Mouse (Mus musculus): ENCODE measurements around the gene Abhd17c. TPM values are rescaled to one million over a fixed set of nuclear protein-coding genes. Genes with fewer than 3 reads are reported as not detected.
A peak's percentile ranks its signal among the peaks of the same experiment; 100 is the strongest.

The Abhd17c gene
- polyA plus RNA-seq, 1 experiment from 2014 or later, result 36.4 TPM

- Histone ChIP-seq H3K27me3 (ENCODE audit: insufficient read depth, low read length) (no peaks in the 10 kb centered on the region), H3K36me3 (replicated peaks; ENCODE audit: insufficient read depth, low read length) (0 out of 2 replicates have a peak, but pooled peaks cover 3% of the 10 kb centered on the region), H3K4me1 (ENCODE audit: insufficient read depth) (peaks cover 49% of the 10 kb centered on the region), H3K9me3 (ENCODE audit: low read length) (no peaks in the 10 kb centered on the region), H3K27ac (ENCODE audit: low read depth) (peak overlapping the region; percentile 76), H3K4me2 (ENCODE audit: low read depth, low read length) (no peak overlapping the region), H3K4me3 (ENCODE audit: low read depth, low read length) (no peak overlapping the region), H3K9ac (replicated peaks) (no peak overlapping the region)
- TF ChIP-seq CTCF (IDR thresholded peaks at IDR 0.05; ENCODE audit: low read depth), result no peak
- TF ChIP-seq EP300 (IDR thresholded peaks at IDR 0.05; ENCODE audit: low read depth), result no peak
- peak; percentile 31; the same call in 1 of the 2 replicates for ATAC-seq
- 56% methylated on average over 12 of the region's 12 CpGs for WGBS (ENCODE audit: insufficient replicate concordance)
- DNase-seq, result no peak
Observed at GRCm38 (mm10) chr7:84119216-84120105, 32.2 kb downstream of the Abhd17c start.

GRCm38 (mm10) chr7:84117543-84118122 lies 34.1 kb downstream of the Abhd17c start:
- no peak overlapping the region for H3K9ac ChIP-seq (replicated peaks)
- peaks cover 17% of the 10 kb centered on the region; the same call in 1 of the 2 replicates for H3K36me3 ChIP-seq (replicated peaks; ENCODE audit: insufficient read depth, low read length)
- DNase-seq (no peak), ATAC-seq (peak; percentile 50; the same call in 1 of the 2 replicates)
- peaks cover 45% of the 10 kb centered on the region for H3K4me1 ChIP-seq (ENCODE audit: insufficient read depth)
- WGBS (ENCODE audit: insufficient replicate concordance), result 72% methylated on average over 6 of the region's 6 CpGs
- H3K27ac ChIP-seq (ENCODE audit: low read depth), result 0 out of 2 replicates have a peak overlapping the region, but pooled peaks have one; percentile 11
- no peak for TF ChIP-seq CTCF (IDR thresholded peaks at IDR 0.05; ENCODE audit: low read depth)
- no peak for TF ChIP-seq EP300 (IDR thresholded peaks at IDR 0.05; ENCODE audit: low read depth)
- H3K9me3 ChIP-seq (ENCODE audit: low read length), result no peaks in the 10 kb centered on the region
- H3K4me2 ChIP-seq (ENCODE audit: low read depth, low read length), result no peak overlapping the region
- H3K27me3 ChIP-seq (ENCODE audit: insufficient read depth, low read length), result no peaks in the 10 kb centered on the region
- H3K4me3 ChIP-seq (ENCODE audit: low read depth, low read length), result no peak overlapping the region

GRCm38 (mm10) chr7:84116621-84117542 lies 34.8 kb downstream of the Abhd17c start:
- H3K4me1 ChIP-seq (ENCODE audit: insufficient read depth), result peaks cover 45% of the 10 kb centered on the region
- TF ChIP-seq EP300 (IDR thresholded peaks at IDR 0.05; ENCODE audit: low read depth) (no peak), CTCF (IDR thresholded peaks at IDR 0.05; ENCODE audit: low read depth) (no peak)
- no peak overlapping the region for H3K27ac ChIP-seq (ENCODE audit: low read depth)
- H3K27me3 ChIP-seq (ENCODE audit: insufficient read depth, low read length), result no peaks in the 10 kb centered on the region
- peaks cover 18% of the 10 kb centered on the region; the same call in 1 of the 2 replicates for H3K36me3 ChIP-seq (replicated peaks; ENCODE audit: insufficient read depth, low read length)
- no peak overlapping the region for H3K4me2 ChIP-seq (ENCODE audit: low read depth, low read length)
- no peak overlapping the region for H3K9ac ChIP-seq (replicated peaks)
- H3K4me3 ChIP-seq (ENCODE audit: low read depth, low read length), result no peak overlapping the region
- 76% methylated on average over 7 of the region's 7 CpGs for WGBS (ENCODE audit: insufficient replicate concordance)
- ATAC-seq, result no peak
- H3K9me3 ChIP-seq (ENCODE audit: low read length), result no peaks in the 10 kb centered on the region
- DNase-seq, result no peak

- DNase-seq, result no peak
- Histone ChIP-seq H3K9ac (replicated peaks) (no peak overlapping the region), H3K36me3 (replicated peaks; ENCODE audit: insufficient read depth, low read length) (peaks cover 21% of the 10 kb centered on the region), H3K27ac (ENCODE audit: low read depth) (peak overlapping the region; percentile 36; the same call in 1 of the 2 replicates), H3K27me3 (ENCODE audit: insufficient read depth, low read length) (no peaks in the 10 kb centered on the region), H3K9me3 (ENCODE audit: low read length) (no peaks in the 10 kb centered on the region), H3K4me1 (ENCODE audit: insufficient read depth) (peaks cover 38% of the 10 kb centered on the region), H3K4me2 (ENCODE audit: low read depth, low read length) (no peak overlapping the region), H3K4me3 (ENCODE audit: low read depth, low read length) (no peak overlapping the region)
- no peak for TF ChIP-seq EP300 (IDR thresholded peaks at IDR 0.05; ENCODE audit: low read depth)
- peak; percentile 41 for TF ChIP-seq CTCF (IDR thresholded peaks at IDR 0.05; ENCODE audit: low read depth)
- no peak for ATAC-seq
- 31% methylated on average over 2 of the region's 2 CpGs for WGBS (ENCODE audit: insufficient replicate concordance)
Observed at GRCm38 (mm10) chr7:84115385-84115784, 36.3 kb downstream of the Abhd17c start.

GRCm38 (mm10) chr7:84114775-84115174 lies 36.9 kb downstream of the Abhd17c start:
- Histone ChIP-seq H3K27me3 (ENCODE audit: insufficient read depth, low read length) (no peaks in the 10 kb centered on the region), H3K4me2 (ENCODE audit: low read depth, low read length) (no peak overlapping the region), H3K4me3 (ENCODE audit: low read depth, low read length) (no peak overlapping the region), H3K9ac (replicated peaks) (no peak overlapping the region), H3K9me3 (ENCODE audit: low read length) (no peaks in the 10 kb centered on the region), H3K4me1 (ENCODE audit: insufficient read depth) (peaks cover 32% of the 10 kb centered on the region), H3K27ac (ENCODE audit: low read depth) (no peak overlapping the region), H3K36me3 (replicated peaks; ENCODE audit: insufficient read depth, low read length) (peaks cover 26% of the 10 kb centered on the region)
- TF ChIP-seq CTCF (IDR thresholded peaks at IDR 0.05; ENCODE audit: low read depth) (no peak), EP300 (IDR thresholded peaks at IDR 0.05; ENCODE audit: low read depth) (no peak)
- no peak for ATAC-seq
- 74% methylated on average over 3 of the region's 3 CpGs for WGBS (ENCODE audit: insufficient replicate concordance)
- DNase-seq, result no peak

Measured in liver, postnatal 0 days (tissue).